Mouse (Mus musculus) forebrain, embryonic 12.5 days (tissue): Measurements from ENCODE around the gene Cdhr2. TPM values are rescaled to one million over a fixed set of nuclear protein-coding genes. Genes with fewer than 3 reads are reported as not detected.

ENCODE experiments used
- ATAC-seq: fragments of 200-750 bp; cut with Nextera tagmentation; 2 replicates; pipeline ENCODE4 v1.8.0; 2017; ENCODE audit warnings: moderate TSS enrichment; ENCODE audit not compliant: low FRiP score
- H3K27ac ChIP-seq: fragments of 300-500 bp; sonication (generic); 2 replicates; pipeline ENCODE4 v1.5.1; 2016; ENCODE audit warnings: mild to moderate bottlenecking
- H3K27me3 ChIP-seq: fragments of 300-500 bp; sonication (generic); 2 replicates; pipeline ENCODE4 v1.6.1; 2016; ENCODE audit warnings: mild to moderate bottlenecking
- H3K36me3 ChIP-seq: fragments of 300-500 bp; sonication (generic); replicated peaks from 2 replicates; pipeline ENCODE4 v1.6.1; 2016; ENCODE audit warnings: mild to moderate bottlenecking
- H3K4me1 ChIP-seq: fragments of 300-500 bp; sonication (generic); 2 replicates; pipeline ENCODE4 v1.6.1; 2016
- H3K4me2 ChIP-seq: fragments of 300-500 bp; sonication (generic); 2 replicates; pipeline ENCODE4 v1.6.1; 2016; ENCODE audit warnings: mild to moderate bottlenecking, moderate library complexity
- H3K4me3 ChIP-seq: fragments of 300-500 bp; sonication (generic); replicated peaks from 2 replicates; pipeline ENCODE4 v1.5.1; 2016; ENCODE audit warnings: mild to moderate bottlenecking
- H3K9ac ChIP-seq: fragments of 300-500 bp; sonication (generic); 2 replicates; pipeline ENCODE4 v1.6.1; 2016; ENCODE audit warnings: mild to moderate bottlenecking
- H3K9me3 ChIP-seq: fragments of 300-500 bp; sonication (generic); 2 replicates; pipeline ENCODE4 v1.6.1; 2016
- WGBS: fragments of 180-500 bp; shearing (Covaris S2); methylation state at CpG from one replicate; pipeline ENCODE4 v1.1.7; 2016; 5-methylcytosine and 5-hydroxymethylcytosine counted together
- polyA plus RNA-seq: library from polyadenylated mRNA; unstranded; fragments of >200 nt; fragmentation: Nextera tagmentation; extraction: Ambion mirVana; gene quantifications from 2 replicates; pipeline ENCODE4 v1.2.1, GENCODE M21; 2016

The Cdhr2 gene
- polyA plus RNA-seq, 1 experiment from 2014 or later, result not detected

DNA sequence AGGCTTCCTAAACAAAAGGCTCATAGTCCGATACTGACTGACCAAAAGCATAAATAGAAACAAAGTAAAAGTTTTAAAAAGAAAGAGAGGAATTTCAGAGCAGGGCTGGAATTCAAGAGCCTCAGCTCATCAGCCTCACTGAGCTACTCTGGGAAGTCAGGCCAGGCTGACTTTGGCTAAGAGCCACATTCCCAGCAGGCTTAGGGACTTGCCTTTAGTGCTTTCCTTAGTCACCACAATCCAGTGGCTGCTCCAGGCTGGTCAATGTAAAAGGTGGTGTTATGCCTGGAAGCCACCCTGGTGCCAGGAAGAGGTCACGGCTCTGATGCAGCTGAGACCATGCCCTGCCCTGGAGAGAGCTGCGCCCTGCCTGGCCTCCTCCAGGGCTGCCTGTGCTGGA, 79.3 kb downstream of the Cdhr2 start:
- no peaks in the 10 kb centered on the region for H3K9me3 ChIP-seq
- H3K36me3 ChIP-seq, result no peaks in the 10 kb centered on the region
- no peaks in the 10 kb centered on the region; the same call in 1 of the 2 replicates for H3K4me1 ChIP-seq
- no peak for ATAC-seq
- 84% methylated on average over 3 of the region's 3 CpGs for WGBS
- no peak overlapping the region for H3K4me3 ChIP-seq
- no peaks in the 10 kb centered on the region for H3K27me3 ChIP-seq
- no peak overlapping the region for H3K4me2 ChIP-seq
- H3K27ac ChIP-seq, result no peak overlapping the region
- no peak overlapping the region for H3K9ac ChIP-seq

DNA sequence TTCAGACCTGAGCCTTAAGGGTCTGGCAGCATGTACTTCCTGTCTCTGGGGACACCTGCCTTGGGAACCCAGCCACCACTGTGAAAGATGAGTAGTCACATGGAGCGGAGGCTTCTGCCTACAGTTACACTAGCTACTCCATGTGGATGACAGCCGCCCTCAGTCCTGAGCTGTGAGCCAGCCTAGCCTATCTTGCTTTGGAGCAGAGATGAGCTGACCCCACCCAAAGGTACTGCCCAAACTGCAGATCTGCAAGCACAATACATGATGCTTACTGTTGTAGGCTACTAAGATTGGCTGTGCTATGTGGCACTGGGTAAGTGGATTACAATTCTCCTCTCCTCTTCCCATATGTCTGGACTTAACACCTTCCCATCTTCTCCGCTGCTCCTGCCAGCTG, 79.8 kb downstream of the Cdhr2 start:
- 84% methylated on average over 3 of the region's 3 CpGs for WGBS
- Histone ChIP-seq H3K27me3 (no peaks in the 10 kb centered on the region), H3K9ac (no peak overlapping the region), H3K4me3 (no peak overlapping the region), H3K4me1 (no peaks in the 10 kb centered on the region; the same call in 1 of the 2 replicates), H3K9me3 (no peaks in the 10 kb centered on the region), H3K27ac (no peak overlapping the region), H3K36me3 (no peaks in the 10 kb centered on the region), H3K4me2 (no peak overlapping the region)
- ATAC-seq, result no peak

DNA sequence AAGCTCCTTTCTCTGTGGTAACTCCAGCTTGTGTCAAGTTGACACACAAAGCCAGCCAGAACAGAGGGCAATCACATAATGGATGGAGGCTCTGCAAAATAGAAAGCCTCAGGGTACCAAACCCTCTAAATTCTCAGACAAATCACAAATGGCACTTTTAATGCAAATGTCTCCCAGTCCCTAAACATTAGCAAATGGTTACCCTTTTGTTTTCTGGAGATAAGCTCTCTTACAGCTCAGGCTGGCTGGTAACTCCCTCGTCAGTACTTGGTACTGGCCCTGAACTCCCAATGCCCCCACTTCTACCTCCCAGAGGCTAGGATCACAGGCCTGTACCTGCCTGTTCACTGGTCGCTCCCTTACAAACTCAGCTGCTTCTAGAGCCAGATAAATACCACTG, 82.0 kb downstream of the Cdhr2 start:
- H3K4me2 ChIP-seq, result no peak overlapping the region
- H3K4me1 ChIP-seq, result no peaks in the 10 kb centered on the region; the same call in 1 of the 2 replicates
- no peak for ATAC-seq
- H3K4me3 ChIP-seq, result no peak overlapping the region
- H3K9ac ChIP-seq, result no peak overlapping the region
- no peaks in the 10 kb centered on the region; the same call in 1 of the 2 replicates for H3K27me3 ChIP-seq
- no peaks in the 10 kb centered on the region for H3K36me3 ChIP-seq
- H3K27ac ChIP-seq, result no peak overlapping the region
- no peaks in the 10 kb centered on the region for H3K9me3 ChIP-seq
- WGBS, result 28% methylated on average over 2 of the region's 2 CpGs

DNA sequence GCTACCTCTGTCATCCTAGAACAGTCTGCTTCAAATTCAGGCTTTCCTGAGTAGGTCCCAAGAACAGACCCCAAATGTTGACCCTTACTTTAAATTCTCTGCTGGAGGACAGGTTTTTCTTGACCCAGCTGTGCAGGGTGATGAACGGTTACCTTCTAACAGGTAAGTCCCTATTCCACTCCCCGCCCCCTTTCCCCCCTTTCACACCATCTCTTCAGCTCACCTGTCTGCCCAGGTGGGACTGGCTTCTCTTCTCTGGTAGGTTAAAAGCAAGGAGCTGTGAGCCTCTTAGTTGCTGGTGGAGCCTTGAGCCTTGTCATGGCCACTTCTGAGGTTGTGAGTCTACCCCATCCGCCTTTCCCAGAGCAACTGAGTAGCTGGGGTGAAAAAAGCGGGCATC, 82.4 kb downstream of the Cdhr2 start, which contains the start of gene Eif4e1b:
Gene Eif4e1b (plus strand): TSS at position 301 of the 400 bp plus-strand sequence.
- H3K9me3 ChIP-seq, result no peaks in the 10 kb centered on the region
- H3K36me3 ChIP-seq, result no peaks in the 10 kb centered on the region
- no peak for ATAC-seq
- no peak within 1 kb of the TSS for H3K27ac ChIP-seq
- no peaks in the 10 kb centered on the region; the same call in 1 of the 2 replicates for H3K27me3 ChIP-seq
- WGBS, result 86% methylated on average over 4 of the region's 4 CpGs
- H3K9ac ChIP-seq, result no peak within 1 kb of the TSS
- H3K4me1 ChIP-seq, result no peaks in the 10 kb centered on the region; the same call in 1 of the 2 replicates
- no peak within 1 kb of the TSS for H3K4me3 ChIP-seq
- H3K4me2 ChIP-seq, result no peak within 1 kb of the TSS

Other genes with a start within 250 kb of the Cdhr2 start
- 125 and 134 TPM in 2 replicates for gene Thoc3, start 232.6 kb upstream of the Cdhr2 start, polyA plus RNA-seq
- 20.3 and 20.8 TPM in 2 replicates for gene Simc1, start 197.7 kb upstream of the Cdhr2 start, polyA plus RNA-seq
- gene 4833439L19Rik, start 136.0 kb upstream of the Cdhr2 start, polyA plus RNA-seq, result 243 and 259 TPM in 2 replicates
- 44.4 and 50.3 TPM in 2 replicates for gene Arl10, start 126.4 kb upstream of the Cdhr2 start, polyA plus RNA-seq
- gene Nop16, start 111.4 kb upstream of the Cdhr2 start, polyA plus RNA-seq, result 60.4 and 62.0 TPM in 2 replicates
- gene Higd2a, start 111.3 kb upstream of the Cdhr2 start, polyA plus RNA-seq, result 166 and 167 TPM in 2 replicates
- 32.7 and 34.6 TPM in 2 replicates for gene Cltb, start 90.1 kb upstream of the Cdhr2 start, polyA plus RNA-seq
- 74.1 and 76.7 TPM in 2 replicates for gene Faf2, start 79.7 kb upstream of the Cdhr2 start, polyA plus RNA-seq
- 102 and 113 TPM in 2 replicates for gene Rnf44, start 7.6 kb upstream of the Cdhr2 start, polyA plus RNA-seq
- 4.3 and 11.3 TPM in 2 replicates for gene Gprin1, start 48.4 kb downstream of the Cdhr2 start, polyA plus RNA-seq
- 2.7 and 3.6 TPM in 2 replicates for gene Sncb, start 65.1 kb downstream of the Cdhr2 start, polyA plus RNA-seq
- gene Eif4e1b, start 82.5 kb downstream of the Cdhr2 start, polyA plus RNA-seq, result not detected in 2 replicates
- 12.8 and 14.2 TPM in 2 replicates for gene Tspan17, start 87.9 kb downstream of the Cdhr2 start, polyA plus RNA-seq
- 4.8 and 5.6 TPM in 2 replicates for gene Unc5a, start 247.9 kb downstream of the Cdhr2 start, polyA plus RNA-seq